Mouse (Mus musculus): Measurements from ENCODE around the gene Lhx4. TPM values are rescaled to one million over a fixed set of nuclear protein-coding genes. Genes with fewer than 3 reads are reported as not detected.
A peak's percentile ranks its signal among the peaks of the same experiment; 100 is the strongest.

The Lhx4 gene
- polyA plus RNA-seq, 1 experiment = not detected

- 22% methylated on average over 17 of the region's 17 CpGs for WGBS
- TF ChIP-seq CTCF (conservative IDR thresholded peaks at IDR 0.05; ENCODE audit: insufficient read depth, insufficient read length, low read depth, low read length) (no peak), POLR2A (IDR thresholded peaks at IDR 0.05; ENCODE audit: low read depth, low read length) (no peak)
- H3K36me3 ChIP-seq (ENCODE audit: control insufficient read depth, insufficient read depth, low read length) = no peaks in the 10 kb centered on the region
- peak; percentile 17 for DNase-seq
- H3K27me3 ChIP-seq (replicated peaks; ENCODE audit: control insufficient read depth, insufficient read depth, low read length) = no peaks in the 10 kb centered on the region
- no peaks in the 10 kb centered on the region; the same call in 1 of the 2 replicates for H3K4me1 ChIP-seq (ENCODE audit: control insufficient read depth, insufficient read depth, low read length)
- H3K4me3 ChIP-seq (ENCODE audit: insufficient read depth, low read depth, low read length) = no peak overlapping the region
- H3K27ac ChIP-seq (ENCODE audit: insufficient read depth, low read depth, low read length) = no peak overlapping the region
Measured at GRCm38 (mm10) chr1:155698373-155699159, 52.9 kb downstream of the Lhx4 start.

- H3K4me1 ChIP-seq (ENCODE audit: control insufficient read depth, insufficient read depth, low read length) = no peaks in the 10 kb centered on the region; the same call in 1 of the 2 replicates
Measured at GRCm38 (mm10) chr1:155693443-155693842, 58.0 kb downstream of the Lhx4 start.

GRCm38 (mm10) chr1:155693026-155693425 is 58.5 kb downstream of the Lhx4 start:
- Histone ChIP-seq H3K27me3 (replicated peaks; ENCODE audit: control insufficient read depth, insufficient read depth, low read length) (no peaks in the 10 kb centered on the region), H3K4me3 (ENCODE audit: insufficient read depth, low read depth, low read length) (no peak overlapping the region), H3K27ac (ENCODE audit: insufficient read depth, low read depth, low read length) (no peak overlapping the region), H3K36me3 (ENCODE audit: control insufficient read depth, insufficient read depth, low read length) (no peaks in the 10 kb centered on the region), H3K4me1 (ENCODE audit: control insufficient read depth, insufficient read depth, low read length) (no peaks in the 10 kb centered on the region)
- DNase-seq = no peak
- TF ChIP-seq POLR2A (IDR thresholded peaks at IDR 0.05; ENCODE audit: low read depth, low read length) (no peak), CTCF (conservative IDR thresholded peaks at IDR 0.05; ENCODE audit: insufficient read depth, insufficient read length, low read depth, low read length) (no peak)
- 67% methylated on average over 11 of the region's 11 CpGs for WGBS

More at GRCm38 (mm10) chr1:155693443-155693842, 58.0 kb downstream of the Lhx4 start:
- WGBS = 63% methylated on average over 5 of the region's 5 CpGs
- TF ChIP-seq CTCF (conservative IDR thresholded peaks at IDR 0.05; ENCODE audit: insufficient read depth, insufficient read length, low read depth, low read length) (no peak), POLR2A (IDR thresholded peaks at IDR 0.05; ENCODE audit: low read depth, low read length) (no peak)
- no peaks in the 10 kb centered on the region for H3K36me3 ChIP-seq (ENCODE audit: control insufficient read depth, insufficient read depth, low read length)
- no peak overlapping the region for H3K4me3 ChIP-seq (ENCODE audit: insufficient read depth, low read depth, low read length)
- H3K27ac ChIP-seq (ENCODE audit: insufficient read depth, low read depth, low read length) = no peak overlapping the region
- no peak for DNase-seq
- H3K27me3 ChIP-seq (replicated peaks; ENCODE audit: control insufficient read depth, insufficient read depth, low read length) = no peaks in the 10 kb centered on the region

GRCm38 (mm10) chr1:155692230-155692629 is 59.3 kb downstream of the Lhx4 start:
- H3K4me3 ChIP-seq (ENCODE audit: insufficient read depth, low read depth, low read length) = no peak overlapping the region
- no peaks in the 10 kb centered on the region for H3K36me3 ChIP-seq (ENCODE audit: control insufficient read depth, insufficient read depth, low read length)
- TF ChIP-seq POLR2A (IDR thresholded peaks at IDR 0.05; ENCODE audit: low read depth, low read length) (no peak), CTCF (conservative IDR thresholded peaks at IDR 0.05; ENCODE audit: insufficient read depth, insufficient read length, low read depth, low read length) (no peak)
- DNase-seq = no peak
- H3K27ac ChIP-seq (ENCODE audit: insufficient read depth, low read depth, low read length) = no peak overlapping the region
- WGBS = 96% methylated on average over 6 of the region's 6 CpGs
- H3K27me3 ChIP-seq (replicated peaks; ENCODE audit: control insufficient read depth, insufficient read depth, low read length) = no peaks in the 10 kb centered on the region
- no peaks in the 10 kb centered on the region for H3K4me1 ChIP-seq (ENCODE audit: control insufficient read depth, insufficient read depth, low read length)

GRCm38 (mm10) chr1:155689558-155689957 is 61.9 kb downstream of the Lhx4 start:
- Histone ChIP-seq H3K27ac (ENCODE audit: insufficient read depth, low read depth, low read length) (no peak overlapping the region), H3K36me3 (ENCODE audit: control insufficient read depth, insufficient read depth, low read length) (no peaks in the 10 kb centered on the region), H3K4me1 (ENCODE audit: control insufficient read depth, insufficient read depth, low read length) (no peaks in the 10 kb centered on the region), H3K4me3 (ENCODE audit: insufficient read depth, low read depth, low read length) (no peak overlapping the region), H3K27me3 (replicated peaks; ENCODE audit: control insufficient read depth, insufficient read depth, low read length) (no peaks in the 10 kb centered on the region)
- 93% methylated on average over 5 of the region's 5 CpGs for WGBS
- DNase-seq = no peak
- TF ChIP-seq CTCF (conservative IDR thresholded peaks at IDR 0.05; ENCODE audit: insufficient read depth, insufficient read length, low read depth, low read length) (no peak), POLR2A (IDR thresholded peaks at IDR 0.05; ENCODE audit: low read depth, low read length) (no peak)

GRCm38 (mm10) chr1:155689141-155689540 is 62.3 kb downstream of the Lhx4 start:
- TF ChIP-seq POLR2A (IDR thresholded peaks at IDR 0.05; ENCODE audit: low read depth, low read length) (no peak), CTCF (conservative IDR thresholded peaks at IDR 0.05; ENCODE audit: insufficient read depth, insufficient read length, low read depth, low read length) (no peak)
- 95% methylated on average over 4 of the region's 4 CpGs for WGBS
- H3K36me3 ChIP-seq (ENCODE audit: control insufficient read depth, insufficient read depth, low read length) = no peaks in the 10 kb centered on the region
- H3K4me3 ChIP-seq (ENCODE audit: insufficient read depth, low read depth, low read length) = no peak overlapping the region
- H3K4me1 ChIP-seq (ENCODE audit: control insufficient read depth, insufficient read depth, low read length) = no peaks in the 10 kb centered on the region
- no peak overlapping the region for H3K27ac ChIP-seq (ENCODE audit: insufficient read depth, low read depth, low read length)
- no peak for DNase-seq
- H3K27me3 ChIP-seq (replicated peaks; ENCODE audit: control insufficient read depth, insufficient read depth, low read length) = no peaks in the 10 kb centered on the region

- 75% methylated on average over 15 of the region's 15 CpGs for WGBS
- no peak for DNase-seq
- no peak overlapping the region for H3K4me3 ChIP-seq (ENCODE audit: insufficient read depth, low read depth, low read length)
- no peak for TF ChIP-seq CTCF (conservative IDR thresholded peaks at IDR 0.05; ENCODE audit: insufficient read depth, insufficient read length, low read depth, low read length)
- TF ChIP-seq POLR2A (IDR thresholded peaks at IDR 0.05; ENCODE audit: low read depth, low read length) = no peak
- no peaks in the 10 kb centered on the region for H3K27me3 ChIP-seq (replicated peaks; ENCODE audit: control insufficient read depth, insufficient read depth, low read length)
- no peak overlapping the region for H3K27ac ChIP-seq (ENCODE audit: insufficient read depth, low read depth, low read length)
- no peaks in the 10 kb centered on the region for H3K4me1 ChIP-seq (ENCODE audit: control insufficient read depth, insufficient read depth, low read length)
- no peaks in the 10 kb centered on the region for H3K36me3 ChIP-seq (ENCODE audit: control insufficient read depth, insufficient read depth, low read length)
Measured at GRCm38 (mm10) chr1:155686816-155687215, 64.7 kb downstream of the Lhx4 start.

Measured in kidney, adult 2 months (tissue).